Mouse (Mus musculus): ENCODE measurements around the gene Fpgs. TPM values are rescaled to one million over a fixed set of nuclear protein-coding genes. Genes with fewer than 3 reads are reported as not detected.

The Fpgs gene
- total RNA-seq, 2 experiments from 2014 or later, result 9.4 to 10.5 TPM

GRCm38 (mm10) chr2:32655826-32656225 lies 48.1 kb downstream of the Fpgs start:
- peak overlapping the region; percentile 71; the same call in 1 of the 2 replicates for H3K27ac ChIP-seq
- intact Hi-C loops (cut with DNase I), result loop anchor here (10.0 kb wide), 1 partner anchor 151 kb away; no protein-coding TSS in a partner anchor
- DNase-seq (ENCODE audit: extremely low spot score in 1 of 2, low spot score in 2 of 2), result no peak

GRCm38 (mm10) chr2:32655394-32655744 lies 48.6 kb downstream of the Fpgs start:
- no peak for DNase-seq (ENCODE audit: extremely low spot score in 1 of 2, low spot score in 2 of 2)
- no peak for TF ChIP-seq CTCF (IDR thresholded peaks at IDR 0.05)
- peak overlapping the region; percentile 71 for H3K27ac ChIP-seq
- H3K4me3 ChIP-seq, result no peak overlapping the region
- intact Hi-C loops (cut with DNase I), result loop anchor here (10.0 kb wide), 1 partner anchor 151 kb away; no protein-coding TSS in a partner anchor

More at GRCm38 (mm10) chr2:32655826-32656225, 48.1 kb downstream of the Fpgs start:
- no peak for TF ChIP-seq CTCF (IDR thresholded peaks at IDR 0.05)
- no peak overlapping the region for H3K4me3 ChIP-seq

DNA sequence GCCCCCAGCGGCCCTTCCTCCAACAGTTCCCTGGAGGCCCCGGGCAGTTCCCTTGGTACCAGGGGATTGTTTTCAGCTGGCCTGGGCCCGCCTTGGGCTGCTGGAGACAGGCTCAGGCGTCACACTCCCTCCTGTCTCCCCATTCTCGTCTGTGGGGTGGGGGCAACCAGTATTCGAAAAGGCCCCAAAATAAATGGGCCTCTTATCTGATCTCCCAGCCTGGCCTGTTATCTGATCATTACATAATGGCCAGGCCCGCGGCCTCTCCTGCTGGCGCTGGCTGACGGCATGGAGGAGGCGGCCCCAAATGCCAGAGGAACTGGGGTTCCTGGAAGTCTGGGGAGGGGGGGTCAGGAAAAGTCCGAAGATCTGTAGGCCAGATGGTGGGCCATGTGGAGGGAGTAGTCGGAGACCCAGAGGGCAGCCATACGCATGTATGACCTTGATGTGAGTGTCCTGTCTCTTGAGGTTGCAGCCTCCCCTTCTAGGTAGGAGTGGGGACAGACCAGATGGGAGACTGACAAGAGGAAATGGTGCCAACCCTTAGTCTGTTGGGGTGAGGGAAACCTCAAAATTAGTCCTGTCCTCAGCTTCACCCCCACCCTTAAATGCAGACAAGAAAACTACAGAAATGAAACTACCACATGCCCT lies 49.1 kb downstream of the Fpgs start:
- peak overlapping the region; percentile 71 for H3K27ac ChIP-seq
- intact Hi-C loops (cut with DNase I), result loop anchor here (10.0 kb wide), 1 partner anchor 150 kb away; no protein-coding TSS in a partner anchor
- TF ChIP-seq CTCF (IDR thresholded peaks at IDR 0.05), result no peak
- H3K4me3 ChIP-seq, result no peak overlapping the region
- no peak for DNase-seq (ENCODE audit: extremely low spot score in 1 of 2, low spot score in 2 of 2)

- TF ChIP-seq CTCF (IDR thresholded peaks at IDR 0.05), result no peak
- intact Hi-C loops (cut with DNase I), result loop anchor here (10.0 kb wide), 1 partner anchor 149 kb away; no protein-coding TSS in a partner anchor
- DNase-seq (ENCODE audit: extremely low spot score in 1 of 2, low spot score in 2 of 2), result no peak
- Histone ChIP-seq H3K4me3 (no peak overlapping the region), H3K27ac (no peak overlapping the region)
Observed at GRCm38 (mm10) chr2:32653764-32654163, 50.2 kb downstream of the Fpgs start.

DNA sequence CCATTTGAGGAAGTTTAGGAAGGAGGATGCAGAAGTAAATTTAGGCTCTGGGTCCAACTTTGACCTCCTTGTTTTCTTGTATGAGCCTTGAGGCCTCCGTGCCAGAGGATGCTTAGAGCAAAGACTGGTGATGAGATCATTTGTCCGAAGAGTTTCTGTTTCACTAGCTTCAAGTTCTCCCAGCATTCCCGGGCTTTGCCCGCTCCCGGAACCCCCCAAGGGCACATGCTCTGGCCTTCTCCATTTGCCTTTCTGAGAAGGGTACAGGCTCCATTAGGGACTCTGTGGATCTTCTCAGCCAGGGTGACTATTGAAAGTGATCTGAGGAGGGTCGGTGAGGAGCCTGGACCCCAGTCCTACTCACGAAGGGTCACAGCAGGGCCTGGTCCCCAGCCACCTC lies 56.6 kb downstream of the Fpgs start:
- no peak for TF ChIP-seq CTCF (IDR thresholded peaks at IDR 0.05)
- Histone ChIP-seq H3K27ac (peak overlapping the region; percentile 79; the same call in 1 of the 2 replicates), H3K4me3 (peak overlapping the region; percentile 49)
- DNase-seq (ENCODE audit: extremely low spot score in 1 of 2, low spot score in 2 of 2), result no peak
- intact Hi-C loops (cut with DNase I), result no loop called here

DNA sequence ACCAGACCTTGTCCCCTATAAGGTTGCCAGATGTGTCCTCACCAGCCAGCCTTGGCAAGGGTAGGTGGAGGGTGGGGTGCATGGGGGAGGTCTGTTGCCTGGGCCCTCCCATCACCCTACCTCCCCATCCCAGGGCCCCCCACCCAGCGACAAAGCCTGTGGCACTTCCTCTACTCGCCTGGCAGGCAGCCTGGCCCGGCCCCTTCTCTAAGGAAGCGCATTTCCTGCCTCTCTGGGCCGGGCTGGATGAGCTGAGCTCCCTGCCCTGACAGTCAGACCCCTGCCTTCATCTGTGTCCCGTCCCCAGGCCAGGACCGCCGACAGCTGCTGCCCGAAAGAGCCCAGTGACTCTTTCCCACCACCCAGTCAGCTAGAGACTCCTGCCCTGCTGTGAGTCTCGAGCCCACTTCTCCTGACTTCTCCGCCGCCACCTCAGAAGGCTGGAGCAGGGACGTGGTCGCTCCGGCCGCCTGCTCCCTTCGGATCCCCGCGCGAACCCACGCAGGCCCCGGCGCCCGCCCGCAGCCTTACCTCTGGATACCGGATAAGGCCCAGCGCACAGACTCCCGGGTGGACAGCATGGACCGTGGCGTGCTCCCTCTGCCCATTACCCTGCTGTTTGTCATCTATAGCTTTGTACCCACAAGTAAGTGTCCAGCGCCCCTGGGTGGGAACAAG lies 57.4 kb downstream of the Fpgs start, which contains the start of gene Eng:
Gene Eng (plus strand): TSS at position 217 of the 678 bp plus-strand sequence.
- intact Hi-C loops (cut with DNase I), result no loop called here
- Histone ChIP-seq H3K27ac (peak within 1 kb of the TSS; percentile 79), H3K4me3 (peak within 1 kb of the TSS; percentile 49)
- no peak for DNase-seq (ENCODE audit: extremely low spot score in 1 of 2, low spot score in 2 of 2)
- no peak for TF ChIP-seq CTCF (IDR thresholded peaks at IDR 0.05)

DNA sequence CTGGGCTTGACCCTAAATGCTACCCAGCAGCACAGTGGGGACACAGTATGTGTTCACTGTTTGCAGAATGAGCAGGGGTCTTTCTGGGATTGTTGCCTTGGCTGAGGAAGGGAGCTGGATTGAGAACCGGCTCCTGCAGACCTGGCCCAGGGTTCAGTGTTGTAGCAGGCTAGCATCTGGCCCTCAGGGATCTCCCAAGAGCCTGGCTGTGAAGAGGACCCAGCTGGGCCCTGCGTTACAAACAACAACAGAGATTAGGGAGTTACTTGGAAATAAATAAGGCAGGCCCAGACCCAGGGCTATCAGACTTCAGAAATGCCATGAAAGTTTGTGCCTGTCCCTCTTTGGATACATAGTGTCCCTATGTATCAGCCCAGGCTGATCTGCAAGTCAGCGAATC lies 58.3 kb downstream of the Fpgs start:
- no peak overlapping the region for H3K4me3 ChIP-seq
- TF ChIP-seq CTCF (IDR thresholded peaks at IDR 0.05), result no peak
- no peak for DNase-seq (ENCODE audit: extremely low spot score in 1 of 2, low spot score in 2 of 2)
- peak overlapping the region; percentile 20; the same call in 1 of the 2 replicates for H3K27ac ChIP-seq
- intact Hi-C loops (cut with DNase I), result no loop called here

- intact Hi-C loops (cut with DNase I), result no loop called here
- no peak for DNase-seq (ENCODE audit: extremely low spot score in 1 of 2, low spot score in 2 of 2)
- TF ChIP-seq CTCF (IDR thresholded peaks at IDR 0.05), result no peak
- H3K27ac ChIP-seq, result no peak overlapping the region
- H3K4me3 ChIP-seq, result no peak overlapping the region
Observed at GRCm38 (mm10) chr2:32644799-32645475, 59.0 kb downstream of the Fpgs start.

DNA sequence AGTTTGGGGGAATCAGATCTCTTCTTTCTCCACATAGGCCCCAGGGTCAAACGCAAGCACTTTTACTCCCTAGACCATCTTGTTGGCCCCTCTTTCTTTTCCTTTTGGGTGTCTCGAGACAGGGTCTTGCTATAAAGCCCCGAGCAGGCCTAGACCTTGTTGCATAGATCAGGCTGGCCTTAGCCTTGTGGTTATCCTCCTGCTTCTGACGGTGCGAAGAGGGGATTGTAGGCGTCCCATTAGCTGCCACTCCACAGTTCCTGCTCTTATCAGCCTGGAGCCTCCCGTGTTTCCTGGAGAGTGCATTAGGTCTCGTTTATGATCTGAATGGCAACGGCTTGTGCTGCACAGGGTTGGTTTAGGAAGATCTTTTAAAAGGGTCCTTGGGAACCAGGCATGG lies 59.9 kb downstream of the Fpgs start:
- Histone ChIP-seq H3K4me3 (no peak overlapping the region), H3K27ac (no peak overlapping the region)
- no peak for TF ChIP-seq CTCF (IDR thresholded peaks at IDR 0.05)
- no peak for DNase-seq (ENCODE audit: extremely low spot score in 1 of 2, low spot score in 2 of 2)
- intact Hi-C loops (cut with DNase I), result no loop called here

DNA sequence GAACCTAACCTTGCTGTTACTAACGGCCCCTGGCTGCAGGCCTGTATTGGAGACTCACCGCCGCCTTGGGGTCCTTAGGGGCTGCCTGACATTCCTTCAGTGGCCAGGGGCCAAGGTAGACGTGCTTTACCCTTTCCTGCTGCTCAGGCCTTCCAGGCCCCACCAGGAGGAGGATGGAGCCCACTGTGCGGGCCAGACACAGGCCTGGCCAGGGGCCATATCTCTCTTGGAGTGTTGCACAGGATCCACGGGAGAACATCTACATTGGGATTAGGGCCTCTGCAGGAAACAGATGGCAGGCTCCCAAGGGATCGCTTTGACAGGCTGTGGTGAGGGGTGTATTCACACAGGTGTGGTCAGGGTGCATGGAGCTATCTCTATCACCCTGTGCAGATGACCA lies 61.1 kb downstream of the Fpgs start:
- DNase-seq (ENCODE audit: extremely low spot score in 1 of 2, low spot score in 2 of 2), result no peak
- intact Hi-C loops (cut with DNase I), result no loop called here
- no peak for TF ChIP-seq CTCF (IDR thresholded peaks at IDR 0.05)
- H3K4me3 ChIP-seq, result no peak overlapping the region
- H3K27ac ChIP-seq, result no peak overlapping the region

DNA sequence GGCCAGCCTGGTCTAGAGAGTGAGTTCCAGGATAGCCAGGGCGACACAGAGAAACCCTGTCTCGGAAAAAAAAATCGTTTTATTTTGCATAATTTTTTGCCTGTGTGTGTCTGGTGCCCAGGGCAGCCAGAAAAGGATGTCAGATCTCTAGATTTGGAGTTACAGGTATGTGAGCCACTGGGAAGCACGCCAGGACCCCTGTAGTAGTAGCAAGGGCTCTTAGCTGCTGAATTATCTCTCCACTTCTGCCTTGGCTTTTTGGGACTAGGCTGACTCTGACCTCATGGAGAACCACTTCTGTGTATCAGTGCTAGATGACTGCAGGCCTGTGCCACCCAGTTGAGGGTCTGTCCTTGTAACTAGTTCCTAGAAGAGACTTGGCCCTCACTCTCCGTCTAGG lies 62.1 kb downstream of the Fpgs start:
- intact Hi-C loops (cut with DNase I), result no loop called here
- no peak overlapping the region for H3K27ac ChIP-seq
- no peak for DNase-seq (ENCODE audit: extremely low spot score in 1 of 2, low spot score in 2 of 2)

DNA sequence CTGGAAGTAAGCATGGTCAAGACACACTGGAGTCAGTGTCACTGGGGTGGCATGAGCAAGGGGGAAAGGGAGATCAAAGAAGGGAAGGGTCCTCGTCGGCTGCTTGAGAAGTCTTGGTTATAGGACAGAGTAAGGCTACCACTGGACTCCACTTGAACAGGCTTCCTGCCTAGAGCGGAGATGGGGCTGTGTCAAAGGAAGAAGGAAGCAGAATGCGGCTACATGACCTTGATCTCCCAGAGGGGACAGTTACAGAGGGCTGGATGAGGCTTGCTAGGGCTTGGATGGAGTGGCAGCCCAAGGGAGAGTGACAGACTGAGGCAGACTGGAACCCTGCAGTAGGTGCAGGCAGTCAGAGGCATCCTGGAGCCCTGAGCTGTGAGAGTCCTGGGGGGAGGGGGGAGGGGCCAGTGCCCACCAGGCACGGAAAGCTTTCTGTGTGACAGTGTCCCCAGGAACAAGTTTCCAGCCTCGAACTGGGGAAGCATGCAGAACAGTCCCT lies 63.3 kb downstream of the Fpgs start:
- Histone ChIP-seq H3K27ac (no peak overlapping the region), H3K4me3 (no peak overlapping the region)
- intact Hi-C loops (cut with DNase I), result no loop called here
- no peak for TF ChIP-seq CTCF (IDR thresholded peaks at IDR 0.05)
- no peak for DNase-seq (ENCODE audit: extremely low spot score in 1 of 2, low spot score in 2 of 2)

More for the DNA sequence above, 62.1 kb downstream of the Fpgs start:
- H3K4me3 ChIP-seq, result no peak overlapping the region
- TF ChIP-seq CTCF (IDR thresholded peaks at IDR 0.05), result no peak

All from left cerebral cortex, adult 2 months (tissue).